Mouse (Mus musculus): Measurements from ENCODE around the gene Prl2c1.
"Not testable (repeated sequence)": the region's sequence is repeated elsewhere in the genome, so short reads cannot be mapped to it uniquely, and the experiment has no call there.

The Prl2c1 gene

DNA sequence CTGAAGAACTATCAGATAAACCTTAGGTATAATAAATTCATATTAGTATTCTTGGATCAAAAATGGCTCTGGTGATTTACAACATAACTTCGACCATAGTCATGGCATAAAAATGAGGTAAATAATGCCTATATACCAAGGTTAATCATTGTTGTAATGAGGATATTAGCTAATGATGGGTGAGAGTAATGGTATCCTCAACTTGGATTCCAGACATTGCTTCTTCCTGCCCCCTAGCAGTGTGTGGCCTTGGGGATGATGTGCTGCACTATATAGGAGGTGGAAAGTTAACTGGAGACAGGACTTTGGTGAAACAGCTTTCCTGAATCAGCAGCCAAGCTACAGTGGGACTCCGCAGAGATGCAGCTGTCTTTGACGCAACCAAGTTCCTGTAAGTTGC lies at the start of gene Prl2c1:
Gene Prl2c1 (plus strand): TSS at position 301 of the 400 bp plus-strand sequence.
- in situ Hi-C loops (cut with MboI, MseI): no loop called here

DNA sequence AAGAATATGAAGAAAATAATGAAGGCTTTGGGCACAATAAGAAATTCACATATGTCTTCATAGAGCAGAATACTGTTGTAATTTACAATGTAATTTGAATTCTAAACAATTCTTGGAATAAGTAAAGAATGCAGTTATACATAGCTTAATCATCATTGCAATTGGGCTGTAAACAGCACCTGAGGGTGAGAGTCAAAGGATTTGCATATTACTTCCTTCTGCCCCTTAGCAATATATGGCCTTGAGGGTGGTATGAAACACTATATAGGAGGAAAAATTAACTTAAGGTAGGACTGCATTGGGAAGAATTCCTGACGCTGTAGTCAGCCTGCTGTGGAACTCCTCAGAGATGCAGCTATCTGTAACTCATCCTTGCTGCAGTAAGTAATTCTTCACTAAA lies 47.8 kb upstream of the Prl2c1 start, which contains the start of gene Prl2a1:
Gene Prl2a1 (plus strand): TSS at position 301 of the 400 bp plus-strand sequence.
- in situ Hi-C loops (cut with MboI, MseI): no loop called here

DNA sequence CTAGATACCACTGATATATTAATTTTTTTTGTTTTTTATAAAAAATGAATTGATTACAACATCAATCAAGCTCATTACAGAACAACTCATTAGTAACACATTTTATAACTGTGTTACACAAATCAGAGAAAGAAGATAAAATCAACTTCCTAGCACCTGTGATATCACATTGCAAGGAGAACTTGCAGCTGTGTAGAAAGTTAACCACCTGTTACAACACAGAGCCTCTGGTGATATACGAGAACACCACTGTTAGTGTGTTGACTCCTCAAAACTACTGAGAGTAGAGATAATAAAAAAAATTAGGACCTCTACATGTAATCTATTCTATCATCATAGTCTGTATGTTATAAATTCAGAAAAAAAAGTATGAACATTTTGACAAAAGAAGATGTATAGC lies 46.4 kb upstream of the Prl2c1 start:
- in situ Hi-C loops (cut with MboI, MseI): no loop called here

DNA sequence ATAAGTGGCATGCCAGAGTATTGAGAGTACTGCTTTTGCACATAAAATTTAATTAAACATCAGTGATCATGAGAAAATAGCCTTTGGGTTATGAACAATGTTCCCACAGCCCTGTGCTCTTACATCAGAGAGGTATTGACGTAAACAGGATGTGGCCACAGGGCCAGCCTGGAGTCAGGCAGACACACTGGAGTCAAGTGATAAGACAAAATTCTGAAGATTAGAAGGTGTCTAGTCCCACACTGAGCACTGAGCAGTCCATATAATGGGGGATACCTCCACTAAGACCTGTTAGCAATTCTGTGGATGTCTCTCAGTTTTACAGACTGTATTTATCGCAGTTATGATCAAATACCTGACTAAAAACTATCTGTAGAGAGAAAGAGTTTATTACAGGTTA lies 55.1 kb downstream of the Prl2c1 start:
- in situ Hi-C loops (cut with MboI, MseI): not testable (repeated sequence)
